Mouse (Mus musculus): ENCODE measurements around the gene Rars2.
A peak's percentile ranks its signal among the peaks of the same experiment; 100 is the strongest.

The Rars2 gene

DNA sequence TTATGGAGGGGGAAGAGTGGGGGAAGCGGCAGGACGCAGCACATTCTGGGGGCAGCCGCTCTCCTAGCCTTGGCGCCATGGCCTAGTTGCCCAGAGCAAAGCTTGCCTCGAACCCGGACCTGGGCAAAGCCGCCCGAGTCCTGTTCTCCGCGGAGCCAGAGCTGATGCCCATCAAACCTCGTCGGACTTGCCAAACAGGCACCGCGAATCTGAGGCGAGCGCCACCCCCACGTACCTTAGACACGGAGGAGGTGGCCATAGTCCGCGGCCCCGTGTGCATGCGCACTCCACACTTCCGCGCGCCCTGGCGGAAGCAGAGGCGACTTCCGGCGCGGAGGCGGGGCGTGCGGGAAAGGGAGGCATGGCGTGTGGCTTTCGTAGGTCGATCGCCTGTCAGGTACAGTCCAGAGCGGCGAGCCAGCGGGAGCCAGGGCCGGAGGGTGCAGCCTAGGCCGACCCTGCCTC, at the start of gene Rars2, which contains the start of gene Orc3:
Gene Rars2 (plus strand): TSS at position 328 of the 465 bp plus-strand sequence.
Gene Orc3 (minus strand): TSS at position 315 of the 465 bp plus-strand sequence.
- peak; percentile 96 for DNase-seq (ENCODE audit: low read depth, low spot score)

DNA sequence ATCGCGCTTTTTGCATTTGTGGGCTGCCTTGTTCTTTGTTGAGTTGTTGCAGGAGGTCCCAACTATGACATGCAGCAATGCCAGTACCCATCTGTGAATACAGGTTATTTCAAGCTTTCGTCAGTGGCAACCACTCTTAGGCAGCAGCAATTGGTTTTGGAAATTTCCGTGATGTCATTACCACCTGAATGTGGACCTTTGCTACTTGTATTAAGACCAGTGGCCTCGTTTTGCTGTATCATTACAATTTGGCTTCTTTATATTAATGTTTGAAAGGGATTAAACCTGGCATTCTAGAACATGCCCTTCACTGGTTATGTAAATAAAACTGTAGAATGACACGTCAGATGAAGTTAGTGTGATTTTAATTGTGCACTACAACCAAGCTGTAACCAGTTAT, 48.5 kb upstream of the Rars2 start:
- peak; percentile 25 for DNase-seq (ENCODE audit: low read depth, low spot score)

DNA sequence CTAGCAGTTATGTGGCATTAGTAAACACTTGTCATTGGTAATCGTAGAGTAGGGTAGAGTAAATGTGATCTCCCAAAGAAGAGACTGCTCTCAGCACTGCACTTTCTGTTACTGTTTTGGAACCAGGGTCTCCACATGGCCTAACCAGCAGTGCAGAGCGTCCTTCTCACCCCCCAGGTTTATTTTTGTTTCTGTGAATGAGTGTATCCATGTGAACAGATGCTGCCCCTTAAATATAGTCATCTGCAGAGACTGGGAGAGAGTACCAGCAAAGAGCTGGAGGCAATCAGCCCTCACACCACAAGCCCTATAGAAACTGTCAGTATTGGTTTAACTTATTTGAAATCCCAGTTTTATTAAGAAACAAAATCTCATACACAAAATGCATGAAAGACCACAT, 41.9 kb upstream of the Rars2 start:
- no peak for DNase-seq (ENCODE audit: low read depth, low spot score)

DNA sequence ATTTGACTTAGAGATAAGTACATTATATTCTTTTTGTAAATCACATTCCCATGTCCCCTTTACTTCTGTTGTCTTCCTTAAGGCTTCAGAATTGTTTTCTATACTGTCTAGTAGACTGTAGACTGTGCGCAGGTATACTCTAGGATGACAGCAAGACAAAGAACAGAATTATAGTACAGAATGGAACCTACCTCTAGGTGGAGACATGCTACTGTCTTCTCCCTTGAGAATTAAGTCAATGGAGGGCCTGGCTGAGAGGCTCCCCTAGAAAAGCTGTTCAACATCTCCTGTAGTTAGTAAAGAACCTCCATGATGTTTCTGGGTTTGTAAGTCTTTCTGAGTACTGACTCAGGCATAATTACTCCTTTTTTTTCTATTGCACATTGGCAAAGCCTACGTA, 37.7 kb upstream of the Rars2 start:
- DNase-seq (ENCODE audit: low read depth, low spot score), result peak; percentile 19

DNA sequence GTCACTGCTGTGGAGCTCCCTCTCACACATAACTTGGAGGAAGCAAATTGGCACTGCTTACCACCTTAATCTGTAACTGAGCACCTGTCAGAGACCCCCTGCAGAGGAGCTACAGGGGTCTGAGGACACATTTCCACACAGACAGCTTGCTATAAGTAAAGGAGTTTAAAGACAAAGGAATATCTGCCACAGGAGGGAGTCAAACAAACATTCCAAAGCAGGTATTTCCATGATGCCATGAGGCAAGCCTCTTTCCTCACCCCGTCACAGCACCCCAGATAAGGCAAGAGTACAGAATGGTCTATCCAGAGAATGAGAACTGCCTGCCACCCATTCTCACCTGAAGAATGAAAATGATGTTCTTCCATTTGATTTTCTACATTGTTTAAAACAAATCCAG, 35.5 kb upstream of the Rars2 start:
- DNase-seq (ENCODE audit: low read depth, low spot score), result no peak

DNA sequence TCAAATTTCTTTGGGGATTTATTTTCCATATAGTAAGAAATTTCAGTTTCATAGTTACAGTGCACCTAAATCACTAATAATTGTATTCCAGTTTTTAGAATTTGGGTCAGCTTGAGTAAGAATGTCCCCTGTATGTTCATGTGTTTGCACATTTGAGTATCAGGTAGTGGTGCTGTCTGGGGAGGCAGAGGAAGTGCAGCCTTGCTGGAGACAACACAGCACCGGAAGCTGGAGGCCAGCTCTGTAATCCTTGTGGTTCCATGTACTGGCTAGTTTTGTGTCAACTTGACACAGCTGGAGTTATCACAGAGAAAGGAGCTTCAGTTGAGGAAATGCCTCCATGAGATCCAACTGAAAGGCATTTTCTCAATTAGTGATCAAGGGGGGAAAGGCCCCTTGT, 33.3 kb upstream of the Rars2 start:
- DNase-seq (ENCODE audit: low read depth, low spot score), result peak; percentile 10

DNA sequence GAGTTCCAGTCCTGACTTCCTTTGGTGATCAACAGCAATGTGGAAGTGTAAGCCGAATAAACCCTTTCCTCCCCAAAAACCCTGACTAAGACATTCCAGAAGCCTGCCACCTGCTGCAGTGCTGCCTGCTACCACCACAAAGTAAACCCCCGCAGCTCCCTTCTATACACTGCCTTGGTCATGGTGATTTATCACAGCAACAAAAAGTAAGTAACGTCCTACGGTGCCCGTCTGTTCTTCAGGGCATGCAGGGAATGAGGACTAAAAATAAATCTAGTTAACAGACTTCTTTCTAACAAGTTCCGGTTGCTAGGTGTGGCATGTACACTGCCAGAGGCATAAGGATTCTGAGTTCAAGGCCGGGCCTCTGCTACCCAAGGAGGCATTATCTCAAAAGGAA, 32.8 kb upstream of the Rars2 start:
- no peak for DNase-seq (ENCODE audit: low read depth, low spot score)

DNA sequence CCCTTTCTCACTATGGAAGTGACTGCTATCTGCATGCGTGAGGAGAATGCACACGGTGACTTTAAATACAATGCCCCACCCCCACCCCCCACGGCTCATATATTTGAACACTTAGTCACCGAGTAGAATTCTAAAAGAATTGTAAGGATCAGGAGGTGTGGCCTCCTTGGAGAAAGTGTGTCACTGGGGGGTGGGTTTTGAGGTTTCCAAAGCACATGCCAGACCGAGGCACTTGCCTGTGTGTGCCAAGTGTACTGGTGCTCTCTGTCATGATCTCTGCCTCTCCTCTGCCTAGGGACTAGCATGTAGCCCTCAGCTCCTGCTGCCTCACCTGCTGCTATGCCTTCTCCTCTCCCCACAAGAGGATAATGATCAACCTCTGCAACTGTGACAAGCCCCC, 32.3 kb upstream of the Rars2 start:
- DNase-seq (ENCODE audit: low read depth, low spot score), result no peak

DNA sequence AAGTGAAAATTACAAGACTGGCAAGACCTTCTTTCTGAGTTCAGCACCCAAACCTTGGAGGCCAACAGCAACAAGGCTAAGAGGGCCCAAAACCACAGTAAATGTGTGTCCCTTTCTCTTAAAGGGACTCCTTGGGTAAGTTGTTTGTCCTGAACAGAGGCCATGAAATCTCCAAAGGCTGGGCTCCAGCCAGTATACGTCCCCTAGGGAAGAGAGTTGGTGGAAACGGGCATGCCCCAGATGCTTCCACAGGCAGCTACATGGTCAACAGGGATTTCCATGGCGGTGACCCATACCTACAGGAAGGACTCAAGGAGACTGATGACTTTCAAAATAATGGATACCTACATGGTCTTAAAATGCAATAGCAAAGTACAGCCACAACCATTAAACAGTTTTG, 31.3 kb upstream of the Rars2 start:
- DNase-seq (ENCODE audit: low read depth, low spot score), result no peak

DNA sequence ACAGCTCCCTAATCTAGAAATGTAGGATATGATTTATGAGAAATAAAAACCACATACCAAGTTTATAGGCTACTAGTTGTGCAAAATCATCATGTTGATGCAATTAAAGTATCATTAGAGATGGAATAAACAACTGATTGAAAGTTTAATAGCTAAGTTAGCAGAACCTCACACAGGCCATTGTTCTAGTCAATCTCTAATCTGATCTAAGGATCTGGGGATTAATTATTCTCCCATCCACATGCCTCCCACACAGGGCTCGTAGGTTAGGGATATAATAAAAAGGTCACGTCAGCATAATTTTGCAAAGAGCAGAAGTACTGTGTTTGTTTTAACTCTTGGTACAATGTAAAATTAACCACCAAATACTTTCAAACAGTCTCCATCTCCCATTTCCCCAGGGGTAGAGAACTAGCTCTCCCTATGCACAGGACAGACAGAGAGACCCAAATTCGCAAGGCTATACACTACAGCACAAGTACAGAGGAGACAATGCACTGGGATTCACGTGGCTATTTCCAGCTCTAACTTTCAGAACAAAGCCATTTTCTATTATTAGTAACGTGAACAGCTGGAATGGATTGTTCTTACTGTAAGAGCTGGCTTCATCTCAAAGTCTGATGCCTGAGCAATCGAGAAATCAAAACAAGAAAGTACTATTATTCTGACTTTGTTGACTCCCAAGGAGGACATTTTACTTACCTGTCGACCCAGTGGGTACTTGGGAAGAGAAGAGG, 29.7 kb upstream of the Rars2 start:
- no peak for DNase-seq (ENCODE audit: low read depth, low spot score)

DNA sequence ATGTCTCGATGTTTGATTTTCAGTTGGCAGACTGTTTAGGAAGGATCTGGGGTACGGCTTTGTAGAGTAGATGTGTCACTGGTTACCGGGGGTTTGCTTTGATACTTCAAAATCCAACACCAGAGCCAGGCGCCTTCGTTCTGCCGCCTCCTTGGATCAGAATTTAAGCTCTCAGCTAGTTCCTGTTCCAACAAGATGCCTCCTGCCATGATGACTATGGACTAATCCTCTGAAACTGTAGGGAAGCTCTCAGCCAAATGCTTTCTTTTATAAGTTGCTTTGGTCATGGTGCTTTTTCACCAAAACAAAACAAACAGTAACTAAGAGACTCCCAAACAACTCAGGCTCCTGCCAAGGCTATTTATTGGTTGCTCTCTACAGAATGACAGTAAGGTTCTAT, 11.6 kb upstream of the Rars2 start:
- no peak for DNase-seq (ENCODE audit: low read depth, low spot score)

DNA sequence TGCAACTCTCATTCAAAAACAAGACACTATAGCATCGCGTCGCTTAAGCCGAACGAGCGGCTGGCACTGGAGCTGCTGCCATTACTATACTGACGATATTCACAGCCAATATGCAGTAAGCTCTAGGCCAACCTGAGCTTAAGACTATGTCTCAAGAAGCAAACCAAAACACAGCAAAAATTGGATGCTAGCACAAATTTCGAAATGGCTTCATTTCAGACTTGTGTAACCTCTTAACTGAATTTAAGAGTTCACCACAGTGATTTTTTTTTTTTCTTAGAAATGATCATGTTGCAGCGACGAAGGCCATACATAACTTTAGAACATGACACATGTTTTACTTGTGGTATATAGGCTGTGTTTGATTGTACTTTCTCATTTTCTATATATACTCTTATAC, 8.1 kb upstream of the Rars2 start:
- DNase-seq (ENCODE audit: low read depth, low spot score), result no peak

DNA sequence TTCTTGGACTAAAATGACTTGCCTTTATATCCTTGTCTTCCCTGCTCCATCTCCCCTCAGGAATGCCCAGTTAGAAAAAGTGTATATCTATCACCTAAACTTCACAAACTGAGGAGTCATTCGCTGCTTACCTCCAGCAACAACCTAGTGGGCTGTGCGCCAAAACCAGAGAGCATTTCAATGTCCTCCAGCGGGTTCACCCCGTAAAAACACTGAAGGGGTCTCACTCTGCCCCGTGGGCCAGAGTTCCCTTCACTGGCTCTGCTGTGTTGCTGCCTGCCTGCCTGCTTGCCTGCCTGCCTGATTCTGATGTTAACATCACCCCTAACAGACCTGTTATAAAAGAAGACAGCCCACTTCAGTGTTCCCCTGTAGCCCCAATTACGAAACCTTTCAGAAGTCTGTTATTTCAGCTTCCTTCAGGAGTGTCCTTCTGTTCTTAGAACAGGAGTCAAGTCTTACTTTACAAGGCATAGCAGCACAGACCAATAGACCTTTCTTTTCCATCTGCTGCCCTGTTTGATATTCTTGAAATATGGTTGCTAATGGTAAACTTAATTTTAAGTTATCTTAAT, 1.1 kb upstream of the Rars2 start:
- DNase-seq (ENCODE audit: low read depth, low spot score), result no peak

DNA sequence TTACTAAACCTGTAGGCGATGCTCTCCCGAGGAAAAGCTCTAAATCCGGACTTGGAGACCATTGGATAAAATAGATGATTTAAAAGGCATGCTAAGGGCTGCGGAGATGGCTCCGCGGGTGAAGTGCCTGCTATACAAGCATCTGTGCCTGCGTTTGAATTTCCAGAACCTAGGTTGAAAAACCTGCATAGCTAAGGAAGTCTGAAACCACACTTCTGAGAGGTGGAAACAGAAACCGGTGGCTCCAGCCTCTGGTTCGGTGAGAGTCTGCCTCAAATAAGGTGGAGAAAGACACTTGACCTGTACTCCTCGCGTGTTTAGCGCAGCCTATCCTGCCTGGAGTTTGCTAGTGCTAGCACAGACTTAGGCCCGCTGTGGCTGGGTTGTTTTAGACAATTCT, 546 bp downstream of the Rars2 start:
- DNase-seq (ENCODE audit: low read depth, low spot score), result peak; percentile 24

DNA sequence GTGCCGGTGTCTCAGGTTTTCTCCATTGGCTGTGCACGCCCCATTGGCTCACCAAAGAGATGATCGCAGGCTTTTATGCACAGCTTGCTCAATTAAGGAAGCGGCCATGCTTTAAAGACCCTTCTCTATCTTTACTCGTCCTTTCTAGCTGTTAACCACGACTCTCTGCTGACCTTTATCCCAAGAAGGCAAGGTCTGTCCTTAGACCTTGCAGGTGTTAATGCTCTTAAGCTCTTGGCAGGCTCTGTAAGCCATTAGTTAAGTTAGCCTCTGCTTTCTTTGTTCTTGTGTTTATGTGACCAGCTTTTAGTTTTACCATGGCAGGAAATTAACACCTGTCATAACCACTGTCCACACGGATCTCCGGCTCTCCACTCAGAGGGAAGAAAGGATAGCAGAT, 1.4 kb downstream of the Rars2 start:
- no peak for DNase-seq (ENCODE audit: low read depth, low spot score)

DNA sequence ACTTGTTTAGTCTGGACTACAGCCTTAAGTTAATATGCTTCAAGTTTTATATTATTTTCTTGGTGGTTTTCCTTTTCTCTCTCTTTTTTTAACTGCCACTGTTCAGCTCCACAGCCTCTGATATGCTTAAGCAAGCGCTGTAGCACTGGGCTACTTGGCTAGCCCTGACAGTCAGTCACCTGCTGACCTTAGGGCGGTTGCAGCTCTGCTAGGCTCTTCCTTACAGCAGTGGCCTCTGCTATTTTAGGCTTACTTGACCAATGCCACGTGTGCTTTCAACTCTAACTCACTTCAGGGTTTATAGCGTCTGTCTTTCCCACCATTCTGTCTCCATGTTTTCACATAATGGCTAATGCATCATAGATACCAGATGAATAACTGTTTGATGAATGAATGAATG, 10.8 kb downstream of the Rars2 start:
- no peak for DNase-seq (ENCODE audit: low read depth, low spot score)

DNA sequence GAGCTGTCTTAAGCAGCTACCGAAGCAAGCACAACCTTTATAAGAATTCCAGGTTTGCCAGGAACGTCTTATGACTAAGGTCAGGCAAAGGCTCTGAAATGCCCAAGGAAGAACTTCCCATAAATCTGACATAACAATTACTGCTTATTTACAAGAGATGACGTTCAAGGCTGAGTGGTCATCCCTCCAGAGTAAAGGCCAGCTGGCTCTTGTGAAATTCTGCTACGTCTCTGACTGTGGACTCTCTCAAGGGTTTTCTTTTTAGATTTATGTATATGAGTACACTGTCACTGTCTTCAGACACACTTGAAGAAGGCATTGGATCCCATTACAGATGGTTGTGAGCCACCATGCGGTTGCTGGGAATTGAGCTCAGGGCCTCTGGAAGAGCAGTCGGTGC, 11.6 kb downstream of the Rars2 start:
- DNase-seq (ENCODE audit: low read depth, low spot score), result no peak

DNA sequence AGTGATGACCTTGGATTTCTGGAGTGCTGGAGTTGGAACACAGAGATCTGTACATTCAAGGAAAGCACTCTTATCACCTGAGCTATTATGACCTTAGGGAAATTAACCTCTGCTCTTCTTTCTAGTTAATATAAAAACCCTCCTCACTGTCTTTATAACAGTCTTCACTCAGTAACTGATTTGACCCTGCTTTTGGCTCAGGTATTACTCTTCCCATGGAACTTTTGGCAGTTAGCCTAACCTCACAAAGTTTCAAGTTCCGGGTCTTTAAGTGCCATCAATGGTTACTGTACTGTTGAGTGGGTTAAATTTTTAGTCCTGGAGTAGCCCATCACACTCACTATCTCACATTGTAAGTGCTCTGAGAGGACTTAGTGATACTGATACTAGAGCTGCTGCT, 15.2 kb downstream of the Rars2 start:
- no peak for DNase-seq (ENCODE audit: low read depth, low spot score)

DNA sequence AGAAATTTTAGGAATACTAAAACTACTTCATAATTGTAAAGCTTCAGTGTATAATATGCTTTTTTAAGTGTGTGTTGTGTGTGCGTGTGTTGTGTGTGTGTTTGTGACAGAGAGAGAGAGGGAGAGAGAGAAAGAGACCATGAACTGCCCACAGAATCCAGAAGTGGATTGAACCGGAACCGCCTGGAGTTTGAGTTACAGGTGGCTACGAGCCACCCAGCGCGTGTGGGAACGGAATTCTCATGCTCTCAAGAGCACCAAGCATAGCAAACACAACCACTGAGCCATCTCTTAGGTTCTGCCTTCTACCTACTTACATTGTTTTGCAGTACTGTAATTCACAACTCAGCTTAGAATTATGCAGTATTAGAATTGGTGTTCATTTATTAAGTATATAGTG, 19.4 kb downstream of the Rars2 start:
- DNase-seq (ENCODE audit: low read depth, low spot score), result no peak

DNA sequence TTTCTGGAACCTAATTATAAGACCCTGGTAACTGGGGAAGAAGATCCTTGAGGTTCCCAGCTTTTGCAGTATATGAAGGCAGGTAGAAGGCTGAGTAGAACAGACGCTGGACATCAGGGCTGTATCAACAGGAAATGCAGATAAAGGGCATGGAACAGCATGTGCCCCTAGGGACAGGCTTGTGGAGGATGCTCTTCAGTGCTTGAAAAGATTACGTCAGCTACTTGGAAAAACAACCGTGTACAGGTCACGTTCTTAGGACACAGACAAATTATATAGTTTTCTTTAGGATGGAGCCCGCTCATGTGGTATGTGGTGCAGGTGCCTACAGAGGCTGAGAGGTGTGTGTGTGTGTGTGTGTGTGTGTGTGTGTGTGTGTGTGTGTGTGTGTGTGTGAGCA, 21.3 kb downstream of the Rars2 start:
- DNase-seq (ENCODE audit: low read depth, low spot score), result no peak

DNA sequence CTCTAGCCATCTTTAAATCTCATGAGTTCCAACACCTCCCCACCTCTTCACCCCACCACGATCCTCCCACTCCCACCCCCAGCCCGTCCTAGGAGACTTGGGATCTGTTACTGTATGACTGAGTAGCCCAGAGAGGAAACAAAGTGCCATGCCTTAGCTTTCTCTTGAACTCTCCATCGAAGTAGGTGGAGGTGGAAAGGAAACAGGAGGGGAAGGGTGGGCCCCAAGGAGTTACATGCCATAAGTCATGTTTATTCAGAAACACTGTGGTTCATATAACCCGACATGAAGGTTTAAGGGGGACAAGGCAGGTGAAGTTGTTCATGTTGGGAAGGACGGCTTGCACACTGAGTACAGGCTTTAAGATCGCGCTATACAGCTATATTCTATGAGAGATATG, 22.6 kb downstream of the Rars2 start:
- DNase-seq (ENCODE audit: low read depth, low spot score), result no peak

DNA sequence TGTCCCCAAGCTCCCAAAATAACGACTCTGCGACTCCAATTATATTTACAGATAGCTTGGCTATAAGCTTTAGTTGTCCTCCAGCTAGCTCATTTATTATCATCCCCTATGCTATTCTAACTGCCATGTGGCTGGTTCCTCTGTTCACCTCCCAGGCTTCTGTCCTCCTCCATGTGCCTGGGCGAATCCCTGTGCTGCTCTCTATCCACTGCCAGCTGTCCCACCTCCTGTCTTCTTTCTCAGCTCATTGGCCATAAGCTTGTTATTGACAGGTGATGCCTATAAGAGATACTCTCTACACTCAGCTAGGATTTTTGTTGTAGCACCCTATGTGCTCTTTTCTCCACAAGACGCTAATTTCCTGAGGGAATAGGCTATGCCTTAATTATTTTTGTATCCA, 23.1 kb downstream of the Rars2 start:
- DNase-seq (ENCODE audit: low read depth, low spot score), result no peak

DNA sequence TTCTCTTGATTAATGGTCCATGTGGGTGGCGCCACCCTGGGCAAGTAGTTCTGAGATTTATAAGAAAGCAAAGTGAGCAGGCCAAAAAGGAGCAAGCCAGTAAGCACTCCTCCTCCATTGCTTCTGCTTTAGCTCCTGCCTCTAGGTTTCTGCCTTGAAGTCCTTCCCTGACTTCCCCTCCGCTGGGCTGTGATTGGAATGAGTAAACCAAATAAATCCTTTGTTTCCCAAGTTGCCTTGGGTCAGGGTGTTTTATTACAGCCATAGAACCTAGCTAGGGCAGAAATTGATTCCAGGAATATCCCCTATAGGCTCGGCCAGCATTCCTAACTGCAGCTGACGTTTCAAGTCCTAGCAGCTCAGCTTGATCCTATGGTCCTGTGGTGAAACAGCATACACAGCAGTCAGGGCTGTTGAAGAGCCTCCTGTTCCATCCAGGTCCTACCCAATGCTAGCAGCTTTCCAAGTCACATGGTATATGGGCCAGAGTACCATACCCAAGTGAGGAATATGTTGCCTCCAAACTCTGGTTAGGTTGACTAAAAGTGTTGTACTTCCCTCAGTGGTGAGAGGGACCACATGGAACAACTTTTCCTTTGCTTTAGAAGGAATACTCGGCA, 25.1 kb downstream of the Rars2 start:
- DNase-seq (ENCODE audit: low read depth, low spot score), result no peak

Measured in CD4-positive, CD25-positive, alpha-beta regulatory T cell, adult 2 months (primary cell).